ENCODE assay signal across 23 mouse cellular contexts in genomic region chr4:45134471-45134870, GRCm38 (mm10). TPM values are rescaled to one million over a fixed set of nuclear protein-coding genes. Genes with fewer than 3 reads are reported as not detected.
DNase-seq lines count a peak whose midpoint lies in the region; ATAC-seq and TF ChIP-seq lines count a peak whose summit lies in the region.
"Had no signal": no experiment of that assay in that cellular context is flagged by ENCODE, and none has a peak within 500 bp of the region (broad histone marks: within the 10 kb centered on the region; RNA-seq: fewer than 3 reads in every experiment).

No protein-coding gene starts in this region.

- TF ChIP-seq POLR2A in kidney, adult 2 months (IDR thresholded peaks at IDR 0.05; ENCODE audit: low read depth, low read length), result no peak

- no peak overlapping the region for H3K27ac ChIP-seq in kidney, adult 2 months (ENCODE audit: insufficient read depth, low read depth, low read length)
- H3K27ac ChIP-seq in kidney, embryonic 15.5 days, result no peak overlapping the region
- no peak overlapping the region for H3K27ac ChIP-seq in kidney, postnatal 0 days
- H3K27ac ChIP-seq in forebrain, embryonic 15.5 days (replicated peaks), result no peak overlapping the region
- H3K27ac ChIP-seq in hindbrain, embryonic 16.5 days (ENCODE audit: low read depth, low read length), result no peak overlapping the region
- H3K27ac ChIP-seq: embryonic facial prominence, embryonic 12.5 days; forebrain, embryonic 12.5 days; heart, adult 2 months; heart, embryonic 13.5 days; hindbrain, embryonic 12.5 days; limb, embryonic 15.5 days; liver, embryonic 14.5 days; midbrain, embryonic 12.5 days; neural tube, embryonic 15.5 days had no signal

- H3K4me2 ChIP-seq in kidney, embryonic 15.5 days, result no peak overlapping the region
- H3K4me2 ChIP-seq in kidney, postnatal 0 days (ENCODE audit: low read length), result no peak overlapping the region
- H3K4me2 ChIP-seq in forebrain, embryonic 15.5 days (replicated peaks), result no peak overlapping the region
- no peak overlapping the region for H3K4me2 ChIP-seq in hindbrain, embryonic 16.5 days (ENCODE audit: low read length)
- H3K4me2 ChIP-seq: embryonic facial prominence, embryonic 12.5 days; forebrain, embryonic 12.5 days; heart, embryonic 13.5 days; hindbrain, embryonic 12.5 days; limb, embryonic 15.5 days; midbrain, embryonic 12.5 days; neural tube, embryonic 15.5 days had no signal

- no peaks in the 10 kb centered on the region for H3K27me3 ChIP-seq in kidney, adult 2 months (replicated peaks; ENCODE audit: control insufficient read depth, insufficient read depth, low read length)
- no peaks in the 10 kb centered on the region for H3K27me3 ChIP-seq in kidney, embryonic 15.5 days
- no peaks in the 10 kb centered on the region for H3K27me3 ChIP-seq in kidney, postnatal 0 days (ENCODE audit: insufficient read depth, low read length)
- H3K27me3 ChIP-seq in forebrain, embryonic 15.5 days, result no peaks in the 10 kb centered on the region
- no peaks in the 10 kb centered on the region for H3K27me3 ChIP-seq in hindbrain, embryonic 16.5 days (replicated peaks; ENCODE audit: control insufficient read depth, insufficient read depth, low read length)
- H3K27me3 ChIP-seq: embryonic facial prominence, embryonic 12.5 days; heart, embryonic 13.5 days; hindbrain, embryonic 12.5 days; limb, embryonic 15.5 days; midbrain, embryonic 12.5 days; neural tube, embryonic 15.5 days had no signal

- peak; percentile 55 for DNase-seq in kidney, adult 2 months
- peak; percentile 6 for DNase-seq in adrenal gland, postnatal 10 days
- peak; percentile 28 for DNase-seq in kidney, postnatal 0 days (ENCODE audit: low spot score)
- DNase-seq in mesoderm, embryonic 11.5 days (ENCODE audit: low read depth, low spot score), result peak; percentile 5
- DNase-seq: B cell, adult 2 months; cerebellum, adult 9-11 months; gastrocnemius, postnatal 36 days; heart, adult 2 months; left cerebral cortex, postnatal 4 days; thymus, adult 18-20 months; thymus, postnatal 36 days had no signal

- no peaks in the 10 kb centered on the region for H3K36me3 ChIP-seq in kidney, adult 2 months (ENCODE audit: control insufficient read depth, insufficient read depth, low read length)
- H3K36me3 ChIP-seq in kidney, embryonic 15.5 days, result no peaks in the 10 kb centered on the region
- no peaks in the 10 kb centered on the region for H3K36me3 ChIP-seq in kidney, postnatal 0 days (ENCODE audit: insufficient read depth, low read length)
- H3K36me3 ChIP-seq in forebrain, embryonic 15.5 days, result no peaks in the 10 kb centered on the region
- H3K36me3 ChIP-seq in hindbrain, embryonic 16.5 days (ENCODE audit: control insufficient read depth, insufficient read depth, low read length), result no peaks in the 10 kb centered on the region
- H3K36me3 ChIP-seq: embryonic facial prominence, embryonic 12.5 days; forebrain, embryonic 12.5 days; heart, embryonic 13.5 days; hindbrain, embryonic 12.5 days; limb, embryonic 15.5 days; midbrain, embryonic 12.5 days; neural tube, embryonic 15.5 days had no signal

- WGBS in kidney, adult 2 months, result 62% methylated on average over 8 of the region's 8 CpGs
- 64% methylated on average over 8 of the region's 8 CpGs for WGBS in kidney, embryonic 15.5 days
- WGBS in kidney, postnatal 0 days, result 70% methylated on average over 8 of the region's 8 CpGs
- 86% methylated on average over 8 of the region's 8 CpGs for WGBS in forebrain, embryonic 15.5 days
- 77% methylated on average over 8 of the region's 8 CpGs for WGBS in hindbrain, embryonic 16.5 days

- TF ChIP-seq CTCF in kidney, adult 2 months (conservative IDR thresholded peaks at IDR 0.05; ENCODE audit: insufficient read depth, insufficient read length, low read depth, low read length), result no peak
- TF ChIP-seq CTCF in kidney, postnatal 0 days (IDR thresholded peaks at IDR 0.05; ENCODE audit: low read depth), result no peak

- no peak overlapping the region for H3K4me3 ChIP-seq in kidney, adult 2 months (ENCODE audit: insufficient read depth, low read depth, low read length)
- H3K4me3 ChIP-seq in kidney, embryonic 15.5 days (replicated peaks), result no peak overlapping the region
- no peak overlapping the region for H3K4me3 ChIP-seq in kidney, postnatal 0 days (replicated peaks; ENCODE audit: low read depth, low read length)
- no peak overlapping the region for H3K4me3 ChIP-seq in forebrain, embryonic 15.5 days
- no peak overlapping the region for H3K4me3 ChIP-seq in hindbrain, embryonic 16.5 days (ENCODE audit: low read length)
- H3K4me3 ChIP-seq: embryonic facial prominence, embryonic 12.5 days; forebrain, embryonic 12.5 days; heart, adult 2 months; heart, embryonic 13.5 days; hindbrain, embryonic 12.5 days; limb, embryonic 15.5 days; midbrain, embryonic 12.5 days; neural tube, embryonic 15.5 days had no signal

- ATAC-seq in kidney, embryonic 15.5 days (replicated peaks; ENCODE audit: low FRiP score), result no peak
- ATAC-seq in kidney, postnatal 0 days (replicated peaks; ENCODE audit: low FRiP score, low read depth), result no peak
- ATAC-seq in forebrain, embryonic 15.5 days (replicated peaks), result no peak
- ATAC-seq in hindbrain, embryonic 16.5 days, result no peak

- no peaks in the 10 kb centered on the region for H3K4me1 ChIP-seq in kidney, adult 2 months (ENCODE audit: control insufficient read depth, insufficient read depth, low read length)
- no peaks in the 10 kb centered on the region for H3K4me1 ChIP-seq in kidney, embryonic 15.5 days
- H3K4me1 ChIP-seq in kidney, postnatal 0 days (replicated peaks; ENCODE audit: insufficient read depth, low read length), result no peaks in the 10 kb centered on the region
- H3K4me1 ChIP-seq in forebrain, embryonic 15.5 days, result no peaks in the 10 kb centered on the region
- H3K4me1 ChIP-seq in hindbrain, embryonic 16.5 days (ENCODE audit: control insufficient read depth, insufficient read depth, low read depth, low read length), result no peaks in the 10 kb centered on the region
- H3K4me1 ChIP-seq: forebrain, embryonic 12.5 days; hindbrain, embryonic 12.5 days; limb, embryonic 15.5 days; midbrain, embryonic 12.5 days; neural tube, embryonic 15.5 days had no signal

- no peaks in the 10 kb centered on the region for H3K9me3 ChIP-seq in kidney, embryonic 15.5 days (replicated peaks)
- H3K9me3 ChIP-seq in kidney, postnatal 0 days (replicated peaks; ENCODE audit: low read length), result no peaks in the 10 kb centered on the region
- no peaks in the 10 kb centered on the region for H3K9me3 ChIP-seq in forebrain, embryonic 15.5 days
- no peaks in the 10 kb centered on the region for H3K9me3 ChIP-seq in hindbrain, embryonic 16.5 days (ENCODE audit: control insufficient read depth, low read length)
- H3K9me3 ChIP-seq: embryonic facial prominence, embryonic 12.5 days; forebrain, embryonic 12.5 days; heart, embryonic 13.5 days; hindbrain, embryonic 12.5 days; limb, embryonic 15.5 days; midbrain, embryonic 12.5 days; neural tube, embryonic 15.5 days had no signal

- H3K9ac ChIP-seq in kidney, embryonic 15.5 days, result no peak overlapping the region
- H3K9ac ChIP-seq in kidney, postnatal 0 days (ENCODE audit: low read depth, low read length), result no peak overlapping the region
- H3K9ac ChIP-seq in forebrain, embryonic 15.5 days (replicated peaks), result no peak overlapping the region
- H3K9ac ChIP-seq in hindbrain, embryonic 16.5 days (ENCODE audit: low read depth, low read length), result no peak overlapping the region
- H3K9ac ChIP-seq: embryonic facial prominence, embryonic 12.5 days; forebrain, embryonic 12.5 days; heart, embryonic 13.5 days; hindbrain, embryonic 12.5 days; limb, embryonic 15.5 days; liver, embryonic 14.5 days; midbrain, embryonic 12.5 days; neural tube, embryonic 15.5 days had no signal

RNA-seq across cellular contexts. Expression of gene Tomm5, which starts 26.6 kb away (rescaled TPM):
- 121 and 155 TPM in 2 replicates for polyA plus RNA-seq in kidney, adult 2 months (2012; rRNA removed)
- 247 and 270 TPM in 2 replicates for polyA plus RNA-seq in kidney, embryonic 15.5 days (2015; fragmentation: Nextera tagmentation; extraction: Ambion mirVana)
- total RNA-seq in adrenal gland, postnatal 10 days (2021), result 100 to 1,000 TPM; 137 to 158 TPM
- 313 and 347 TPM in 2 replicates for polyA plus RNA-seq in kidney, postnatal 0 days (2015; fragmentation: Nextera tagmentation; extraction: Ambion mirVana)
- polyA plus RNA-seq in forebrain, embryonic 15.5 days (2015; fragmentation: Nextera tagmentation; extraction: Ambion mirVana), result 143 and 153 TPM in 2 replicates
- 154 and 185 TPM in 2 replicates for polyA plus RNA-seq in hindbrain, embryonic 16.5 days (2015; fragmentation: Nextera tagmentation; extraction: Ambion mirVana)

RNA-seq across cellular contexts. Expression of gene Fbxo10, which starts 50.1 kb away (rescaled TPM):
- polyA plus RNA-seq in kidney, adult 2 months (2012; rRNA removed), result 18.6 and 19.6 TPM in 2 replicates
- 13.5 and 16.0 TPM in 2 replicates for polyA plus RNA-seq in kidney, embryonic 15.5 days (2015; fragmentation: Nextera tagmentation; extraction: Ambion mirVana)
- total RNA-seq in adrenal gland, postnatal 10 days (2021), result 1 to 10 TPM; 8.9 to 9.6 TPM
- 10.7 and 10.9 TPM in 2 replicates for polyA plus RNA-seq in kidney, postnatal 0 days (2015; fragmentation: Nextera tagmentation; extraction: Ambion mirVana)
- 24.5 and 25.8 TPM in 2 replicates for polyA plus RNA-seq in forebrain, embryonic 15.5 days (2015; fragmentation: Nextera tagmentation; extraction: Ambion mirVana)
- polyA plus RNA-seq in hindbrain, embryonic 16.5 days (2015; fragmentation: Nextera tagmentation; extraction: Ambion mirVana), result 18.7 and 22.1 TPM in 2 replicates

RNA-seq across cellular contexts. Expression of gene Frmpd1, which starts 50.2 kb away (rescaled TPM):
- 0.46 and 0.56 TPM in 2 replicates for polyA plus RNA-seq in kidney, adult 2 months (2012; rRNA removed)
- polyA plus RNA-seq in kidney, embryonic 15.5 days (2015; fragmentation: Nextera tagmentation; extraction: Ambion mirVana), result 0.35 and 0.40 TPM in 2 replicates
- total RNA-seq in adrenal gland, postnatal 10 days (2021), result 1 to 10 TPM; 6.3 to 7.3 TPM
- polyA plus RNA-seq in kidney, postnatal 0 days (2015; fragmentation: Nextera tagmentation; extraction: Ambion mirVana), result 0.27 and 0.30 TPM in 2 replicates
- 0.38 and 0.60 TPM in 2 replicates for polyA plus RNA-seq in forebrain, embryonic 15.5 days (2015; fragmentation: Nextera tagmentation; extraction: Ambion mirVana)
- 2.2 and 3.2 TPM in 2 replicates for polyA plus RNA-seq in hindbrain, embryonic 16.5 days (2015; fragmentation: Nextera tagmentation; extraction: Ambion mirVana)
- total RNA-seq: gastrocnemius, adult 18-20 months had no signal

Comparison
In these comparisons a context has a peak if more than half of its experiments do, and no peak if none do; other contexts are left out.
1. DNase-seq: peak in every context shown above with its lines; median percentile 55 in kidney, adult 2 months; 28 in kidney, postnatal 0 days; 6 in adrenal gland, postnatal 10 days; 5 in mesoderm, embryonic 11.5 days.